Mouse (Mus musculus): ENCODE results near the gene Chst11. TPM values are rescaled to one million over a fixed set of nuclear protein-coding genes. Genes with fewer than 3 reads are reported as not detected.

Chst11 gene
- total RNA-seq, 2 experiments from 2014 or later, result 50.9 to 52.7 TPM

GRCm38 (mm10) chr10:83197690-83198336 lies 212.5 kb downstream of the Chst11 start:
- Histone ChIP-seq H3K27ac (no peak overlapping the region), H3K4me3 (no peak overlapping the region)
- TF ChIP-seq CTCF (conservative IDR thresholded peaks at IDR 0.05), result peak; percentile 99

GRCm38 (mm10) chr10:83198692-83199091 lies 213.4 kb downstream of the Chst11 start:
- no peak for TF ChIP-seq CTCF (conservative IDR thresholded peaks at IDR 0.05)

More at GRCm38 (mm10) chr10:83197690-83198336, 212.5 kb downstream of the Chst11 start:
- peak; percentile 52 to 84 for DNase-seq (ENCODE audit: low spot score in 2 of 2)

DNA sequence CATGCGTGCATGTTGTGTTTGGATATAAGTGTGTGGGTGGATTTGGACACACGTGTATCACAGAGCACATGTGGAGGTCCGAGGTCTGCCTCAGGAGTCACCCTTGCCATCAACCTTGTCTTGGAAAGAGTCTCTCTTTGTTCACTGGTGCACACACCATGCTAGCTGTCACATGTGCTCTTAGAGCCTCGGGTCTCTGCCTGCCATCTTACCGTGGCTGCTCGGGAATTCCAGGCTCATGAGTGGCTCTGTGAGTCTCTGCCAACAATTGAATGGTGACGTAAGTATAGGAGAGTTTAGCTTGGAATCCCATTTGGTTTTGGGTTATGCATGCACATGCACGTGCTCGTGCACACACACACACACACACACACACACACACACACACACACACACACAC lies 214.0 kb downstream of the Chst11 start:
- no peak for TF ChIP-seq CTCF (conservative IDR thresholded peaks at IDR 0.05)
- Histone ChIP-seq H3K27ac (no peak overlapping the region), H3K4me3 (no peak overlapping the region)
- DNase-seq (ENCODE audit: low spot score in 2 of 2), result no peak

More at GRCm38 (mm10) chr10:83198692-83199091, 213.4 kb downstream of the Chst11 start:
- no peak for DNase-seq (ENCODE audit: low spot score in 2 of 2)
- Histone ChIP-seq H3K27ac (no peak overlapping the region), H3K4me3 (no peak overlapping the region)

- no peak for DNase-seq (ENCODE audit: low spot score in 2 of 2)
- Histone ChIP-seq H3K4me3 (no peak overlapping the region), H3K27ac (no peak overlapping the region)
- TF ChIP-seq CTCF (conservative IDR thresholded peaks at IDR 0.05), result no peak
Observed at GRCm38 (mm10) chr10:83201525-83201924, 216.2 kb downstream of the Chst11 start.

GRCm38 (mm10) chr10:83202906-83203702 lies 217.8 kb downstream of the Chst11 start:
- Histone ChIP-seq H3K27ac (no peak overlapping the region), H3K4me3 (no peak overlapping the region)
- TF ChIP-seq CTCF (conservative IDR thresholded peaks at IDR 0.05), result no peak
- no peak for DNase-seq (ENCODE audit: low spot score in 2 of 2)

- Histone ChIP-seq H3K4me3 (no peak overlapping the region), H3K27ac (no peak overlapping the region)
- no peak for DNase-seq (ENCODE audit: low spot score in 2 of 2)
- no peak for TF ChIP-seq CTCF (conservative IDR thresholded peaks at IDR 0.05)
Observed at GRCm38 (mm10) chr10:83208436-83208835, 223.1 kb downstream of the Chst11 start.

GRCm38 (mm10) chr10:83209388-83209787 lies 224.1 kb downstream of the Chst11 start:
- TF ChIP-seq CTCF (conservative IDR thresholded peaks at IDR 0.05), result no peak
- no peak overlapping the region for H3K27ac ChIP-seq
- no peak overlapping the region for H3K4me3 ChIP-seq
- no peak for DNase-seq (ENCODE audit: low spot score in 2 of 2)

- H3K27ac ChIP-seq, result no peak overlapping the region
- no peak for DNase-seq (ENCODE audit: low spot score in 2 of 2)
- H3K4me3 ChIP-seq, result no peak overlapping the region
- TF ChIP-seq CTCF (conservative IDR thresholded peaks at IDR 0.05), result no peak
Observed at GRCm38 (mm10) chr10:83210122-83210521, 224.8 kb downstream of the Chst11 start.

DNA sequence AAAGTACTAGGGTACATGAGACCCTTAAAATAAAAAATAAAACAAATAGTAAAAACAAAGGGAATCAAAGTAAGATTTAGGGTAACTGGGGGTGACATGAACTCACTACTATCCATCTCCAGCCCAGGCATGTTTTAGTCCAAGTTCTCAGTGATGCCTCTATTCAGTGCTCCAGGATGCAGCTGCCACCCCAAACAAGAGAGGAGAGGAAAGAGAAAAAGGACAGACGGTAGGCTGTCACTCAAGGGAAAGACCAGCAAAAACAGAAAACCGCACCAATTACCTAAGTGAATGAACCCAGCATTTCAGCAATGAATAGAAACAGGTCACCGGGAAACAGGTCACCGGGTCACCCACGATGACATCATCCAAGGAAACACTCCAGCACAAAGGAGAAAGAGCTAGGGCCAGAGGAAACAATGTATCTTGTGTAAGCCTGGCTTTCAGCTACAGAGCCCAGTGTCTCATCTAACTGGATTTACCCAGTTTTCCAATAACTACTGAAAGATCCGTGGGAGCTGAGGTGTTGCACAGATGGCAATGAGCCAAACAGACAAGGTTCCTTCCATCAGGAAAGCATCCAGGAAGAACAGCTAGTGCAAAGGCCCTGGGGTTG lies 225.8 kb downstream of the Chst11 start:
- TF ChIP-seq CTCF (conservative IDR thresholded peaks at IDR 0.05), result no peak
- Histone ChIP-seq H3K4me3 (no peak overlapping the region), H3K27ac (no peak overlapping the region)
- no peak for DNase-seq (ENCODE audit: low spot score in 2 of 2)

DNA sequence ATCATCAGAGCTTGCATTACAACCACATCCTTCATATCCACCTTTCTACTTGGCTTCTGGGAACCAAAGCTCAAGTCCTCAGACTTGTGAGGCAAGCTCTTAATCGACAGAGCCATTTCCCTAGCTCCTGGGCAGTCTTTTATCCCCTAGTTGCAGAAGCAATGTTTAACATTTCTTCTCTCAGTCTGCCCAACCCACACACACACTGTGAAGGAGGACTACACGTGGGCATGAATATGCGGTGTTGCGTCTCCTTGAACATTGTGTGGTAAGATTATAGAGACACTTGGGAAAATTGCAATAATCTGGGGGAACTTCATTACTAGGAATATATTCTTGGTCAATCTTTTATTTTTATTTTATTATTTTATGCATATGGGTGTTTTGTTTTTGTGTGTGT lies 227.3 kb downstream of the Chst11 start:
- H3K4me3 ChIP-seq, result no peak overlapping the region
- DNase-seq (ENCODE audit: low spot score in 2 of 2), result no peak
- no peak for TF ChIP-seq CTCF (conservative IDR thresholded peaks at IDR 0.05)

GRCm38 (mm10) chr10:83215559-83215958 lies 230.3 kb downstream of the Chst11 start:
- H3K4me3 ChIP-seq, result no peak overlapping the region
- TF ChIP-seq CTCF (conservative IDR thresholded peaks at IDR 0.05), result no peak
- H3K27ac ChIP-seq, result no peak overlapping the region
- DNase-seq (ENCODE audit: low spot score in 2 of 2), result no peak

More for the DNA sequence above, 227.3 kb downstream of the Chst11 start:
- H3K27ac ChIP-seq, result no peak overlapping the region

GRCm38 (mm10) chr10:83217256-83217655 lies 232.0 kb downstream of the Chst11 start:
- no peak overlapping the region for H3K4me3 ChIP-seq
- DNase-seq (ENCODE audit: low spot score in 2 of 2), result no peak
- TF ChIP-seq CTCF (conservative IDR thresholded peaks at IDR 0.05), result no peak
- H3K27ac ChIP-seq, result no peak overlapping the region

DNA sequence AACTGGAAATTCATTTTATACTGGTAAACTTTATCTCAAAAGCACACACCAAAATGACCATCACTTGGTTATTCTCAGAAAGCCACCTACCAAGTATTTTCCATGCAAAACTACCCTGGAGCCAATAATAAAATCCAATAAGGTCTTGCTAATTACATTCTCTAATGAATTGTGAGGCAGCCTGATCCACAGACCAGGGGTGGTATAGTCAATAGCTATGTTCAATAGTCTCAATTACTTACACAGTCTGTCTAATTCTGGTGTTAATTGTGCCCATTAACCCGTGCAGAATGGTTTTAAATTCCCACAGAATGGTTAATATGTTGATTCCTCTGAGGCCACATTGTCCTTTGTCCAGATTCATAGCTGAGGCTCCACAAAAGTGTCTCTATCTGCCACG lies 233.5 kb downstream of the Chst11 start:
- Histone ChIP-seq H3K27ac (no peak overlapping the region), H3K4me3 (no peak overlapping the region)
- TF ChIP-seq CTCF (conservative IDR thresholded peaks at IDR 0.05), result no peak
- DNase-seq (ENCODE audit: low spot score in 2 of 2), result no peak

Data from layer of hippocampus, adult 2 months (tissue).